Mouse (Mus musculus) ES-Bruce4 (cell line): ENCODE measurements at regions not wholly inside any gene's neighbourhood (a gene's known extent, or its start where the extent isn't known, plus 50 kb on each side); places are given as distances from the start of the nearest gene placed in this dataset.

Experiments
- H3K27ac ChIP-seq: 2 replicates; pipeline ENCODE4 v1.5.1; 2012; ENCODE audit warnings: low read length, inconsistent platforms; ENCODE audit not compliant: insufficient read depth
- H3K27me3 ChIP-seq: 2 replicates; pipeline ENCODE4 v1.6.1; 2012; ENCODE audit warnings: mild to moderate bottlenecking, low read length, inconsistent platforms; ENCODE audit not compliant: control insufficient read depth, poor library complexity, insufficient read depth, severe bottlenecking
- H3K36me3 ChIP-seq: 2 replicates; pipeline ENCODE4 v1.6.1; 2012; ENCODE audit warnings: inconsistent platforms, mild to moderate bottlenecking, low read length, moderate library complexity; ENCODE audit not compliant: control insufficient read depth, poor library complexity, insufficient read depth, severe bottlenecking
- H3K4me1 ChIP-seq: one replicate; pipeline ENCODE4 v1.8.1; 2011; ENCODE audit warnings: low read length; ENCODE audit not compliant: control insufficient read depth, insufficient read depth
- H3K4me3 ChIP-seq: 2 replicates; pipeline ENCODE4 v1.5.1; 2011; ENCODE audit warnings: low read depth, mild to moderate bottlenecking, low read length
- H3K9ac ChIP-seq: 2 replicates; pipeline ENCODE4 v1.6.1; 2012; ENCODE audit warnings: low read depth, mild to moderate bottlenecking, inconsistent platforms; ENCODE audit not compliant: poor library complexity, severe bottlenecking
- H3K9me3 ChIP-seq: replicated peaks from 2 replicates; pipeline ENCODE4 v1.6.1; 2012; ENCODE audit warnings: mild to moderate bottlenecking, low read length, inconsistent platforms; ENCODE audit not compliant: control insufficient read depth, poor library complexity, insufficient read depth, severe bottlenecking
- CTCF ChIP-seq: IDR thresholded peaks from one replicate; pipeline ENCODE4 v1.8.1; 2011; ENCODE audit warnings: low read depth, low read length
- EP300 ChIP-seq: IDR thresholded peaks from 2 replicates; pipeline ENCODE4 v1.6.1; 2011; ENCODE audit warnings: low read depth, low read length; ENCODE audit not compliant: insufficient read depth
- POLR2A ChIP-seq: IDR thresholded peaks from one replicate; pipeline ENCODE4 v1.8.1; 2011; ENCODE audit warnings: low read length; ENCODE audit not compliant: insufficient read depth

- Histone ChIP-seq H3K36me3 (no peaks in the 10 kb centered on the region), H3K9ac (no peak overlapping the region), H3K27me3 (no peaks in the 10 kb centered on the region), H3K4me1 (no peaks in the 10 kb centered on the region), H3K9me3 (no peaks in the 10 kb centered on the region), H3K27ac (no peak overlapping the region), H3K4me3 (no peak overlapping the region)
- TF ChIP-seq EP300 (no peak), POLR2A (no peak), CTCF (no peak)
These were observed 114.3 kb downstream of the Dkk1 start for GRCm38 (mm10) chr19:30435054-30435738.

DNA sequence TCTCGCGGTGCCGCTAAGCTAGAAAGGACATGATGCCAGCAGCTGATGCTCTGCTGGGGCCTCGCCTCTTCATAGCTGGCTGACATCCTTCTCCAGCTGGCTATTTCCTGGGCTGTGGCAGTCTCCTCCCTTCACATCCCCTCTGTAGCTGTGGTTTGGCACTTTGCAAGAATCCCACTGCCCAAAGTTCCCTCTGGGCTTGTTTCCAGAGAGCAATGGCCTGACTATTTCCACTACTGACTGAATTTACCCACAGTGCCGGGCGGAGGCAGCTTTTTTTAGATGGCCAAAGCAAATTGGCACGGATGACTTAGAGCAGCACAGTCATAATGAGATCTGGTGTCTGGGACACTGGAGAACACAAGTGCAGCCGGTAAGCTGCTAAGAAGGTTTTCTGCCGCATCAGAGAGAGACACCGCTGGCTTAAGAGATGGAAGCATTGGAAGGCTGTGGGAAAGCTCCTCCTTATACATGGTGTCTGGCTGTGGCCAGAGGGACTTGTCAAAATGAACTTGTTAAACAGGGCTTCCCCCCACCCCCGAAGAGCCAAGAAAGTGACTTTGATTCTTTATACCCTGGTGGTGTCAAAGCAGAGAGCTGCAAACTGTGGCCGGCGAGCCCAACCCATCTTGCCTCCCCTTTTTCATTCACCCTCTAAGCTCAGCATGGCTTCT lies 98.5 kb downstream of the Dkk1 start:
- Histone ChIP-seq H3K36me3 (no peaks in the 10 kb centered on the region), H3K9ac (no peak overlapping the region), H3K4me3 (no peak overlapping the region), H3K27ac (no peak overlapping the region), H3K27me3 (no peaks in the 10 kb centered on the region), H3K4me1 (no peaks in the 10 kb centered on the region), H3K9me3 (no peaks in the 10 kb centered on the region)
- TF ChIP-seq CTCF (no peak), POLR2A (no peak), EP300 (no peak)

GRCm38 (mm10) chr19:30451543-30451920 lies 97.9 kb downstream of the Dkk1 start:
- Histone ChIP-seq H3K27me3 (no peaks in the 10 kb centered on the region), H3K9ac (no peak overlapping the region), H3K36me3 (no peaks in the 10 kb centered on the region), H3K4me3 (no peak overlapping the region), H3K4me1 (no peaks in the 10 kb centered on the region), H3K27ac (no peak overlapping the region), H3K9me3 (no peaks in the 10 kb centered on the region)
- TF ChIP-seq CTCF: no peak

DNA sequence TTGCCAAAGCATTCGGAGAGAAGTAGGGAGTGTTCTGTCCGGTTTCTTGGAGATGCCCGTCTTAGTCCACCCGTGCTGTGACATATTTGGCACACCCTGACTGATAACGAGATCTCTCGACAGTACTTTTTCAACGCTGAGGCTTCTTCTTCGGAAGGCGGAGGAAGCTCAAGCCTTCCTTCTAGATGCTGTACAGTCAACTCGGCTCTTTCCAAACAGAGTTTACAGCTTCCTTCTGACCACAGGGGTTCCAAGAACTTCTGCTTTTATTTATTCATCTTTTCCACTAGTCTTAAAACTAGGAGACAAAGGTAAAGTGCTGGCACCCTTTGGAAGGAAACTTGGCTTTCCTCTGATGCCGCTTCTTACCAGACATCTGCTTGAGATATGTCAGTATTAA lies 96.8 kb downstream of the Dkk1 start:
- Histone ChIP-seq H3K4me3 (no peak overlapping the region), H3K27ac (no peak overlapping the region), H3K9me3 (no peaks in the 10 kb centered on the region), H3K4me1 (no peaks in the 10 kb centered on the region), H3K9ac (no peak overlapping the region), H3K27me3 (no peaks in the 10 kb centered on the region), H3K36me3 (no peaks in the 10 kb centered on the region)
- TF ChIP-seq CTCF (no peak), POLR2A (no peak), EP300 (no peak)

DNA sequence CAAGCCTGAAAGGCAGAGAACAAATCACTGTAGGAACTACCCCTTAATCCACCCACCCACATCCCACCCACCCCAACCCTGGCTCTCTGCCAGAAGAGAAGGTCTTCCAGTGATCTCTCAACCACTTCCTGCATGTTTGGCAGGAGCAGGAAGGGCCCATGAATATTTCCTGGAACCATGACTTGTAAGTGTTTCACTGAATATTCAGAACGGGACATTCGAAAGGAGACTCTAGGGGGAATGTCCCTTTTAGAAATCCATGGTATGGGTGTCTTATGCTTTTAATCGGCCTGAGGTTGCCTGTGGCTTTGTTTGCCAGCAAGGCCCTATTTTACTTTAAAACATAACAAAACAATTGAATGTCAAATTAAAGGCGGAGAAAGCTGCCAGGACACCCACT lies 66.0 kb downstream of the Dkk1 start:
- no peak for TF ChIP-seq POLR2A
- no peak for TF ChIP-seq EP300
- no peak for TF ChIP-seq CTCF

GRCm38 (mm10) chr19:30489786-30490185 lies 59.7 kb downstream of the Dkk1 start:
- H3K4me3 ChIP-seq: no peak overlapping the region
- H3K36me3 ChIP-seq: no peaks in the 10 kb centered on the region
- H3K9ac ChIP-seq: no peak overlapping the region
- H3K27ac ChIP-seq: no peak overlapping the region
- H3K27me3 ChIP-seq: no peaks in the 10 kb centered on the region
- TF ChIP-seq POLR2A (no peak), EP300 (no peak), CTCF (no peak)
- no peaks in the 10 kb centered on the region for H3K4me1 ChIP-seq
- H3K9me3 ChIP-seq: no peaks in the 10 kb centered on the region

More for the DNA sequence above, 66.0 kb downstream of the Dkk1 start:
- Histone ChIP-seq H3K9me3 (no peaks in the 10 kb centered on the region), H3K4me1 (no peaks in the 10 kb centered on the region), H3K4me3 (no peak overlapping the region), H3K27me3 (no peaks in the 10 kb centered on the region), H3K36me3 (no peaks in the 10 kb centered on the region), H3K9ac (no peak overlapping the region), H3K27ac (no peak overlapping the region)
